Mouse (Mus musculus): ENCODE measurements at regions not wholly inside any gene's neighbourhood (a gene's known extent, or its start where the extent isn't known, plus 50 kb on each side); places are given as distances from the start of the nearest gene placed in this dataset.

DNA sequence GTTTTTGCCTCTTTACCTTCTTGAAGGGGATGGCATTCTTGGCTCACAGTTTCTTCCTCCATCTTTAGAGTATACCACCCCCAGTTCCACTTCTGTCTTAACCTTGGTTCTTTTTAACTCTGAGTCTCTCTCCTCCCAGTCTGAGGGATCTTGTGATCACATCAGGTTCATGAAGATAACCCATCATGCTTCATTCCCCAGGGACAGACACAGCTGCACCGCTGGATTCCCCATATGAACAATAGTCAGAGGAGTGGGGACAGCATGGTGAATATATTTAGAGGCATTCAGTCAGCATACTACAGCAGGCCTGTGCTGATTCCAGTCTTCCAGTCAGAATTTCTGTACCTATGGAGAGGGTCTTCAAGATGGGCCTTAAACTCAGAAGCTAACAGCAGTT is 103.1 kb downstream of the Cavin4 start:
- Histone ChIP-seq H3K4me3 (ENCODE audit: low read depth, low read length) (no peak overlapping the region), H3K9ac (ENCODE audit: low read length) (no peak overlapping the region), H3K27ac (ENCODE audit: low read depth) (no peak overlapping the region), H3K4me1 (replicated peaks; ENCODE audit: control insufficient read depth, insufficient read depth, low read length) (no peaks in the 10 kb centered on the region), H3K4me2 (ENCODE audit: low read length) (no peak overlapping the region), H3K36me3 (ENCODE audit: control insufficient read depth, insufficient read depth, low read length) (no peaks in the 10 kb centered on the region), H3K9me3 (ENCODE audit: control insufficient read depth, low read length) (no peaks in the 10 kb centered on the region), H3K27me3 (replicated peaks; ENCODE audit: control insufficient read depth, insufficient read depth, low read length) (no peaks in the 10 kb centered on the region)
- WGBS: 86% methylated on average over 1 of the region's 1 CpGs
- DNase-seq (ENCODE audit: low spot score): no peak
- no peak for ATAC-seq (replicated peaks; ENCODE audit: low FRiP score, low TSS enrichment, low read depth)

DNA sequence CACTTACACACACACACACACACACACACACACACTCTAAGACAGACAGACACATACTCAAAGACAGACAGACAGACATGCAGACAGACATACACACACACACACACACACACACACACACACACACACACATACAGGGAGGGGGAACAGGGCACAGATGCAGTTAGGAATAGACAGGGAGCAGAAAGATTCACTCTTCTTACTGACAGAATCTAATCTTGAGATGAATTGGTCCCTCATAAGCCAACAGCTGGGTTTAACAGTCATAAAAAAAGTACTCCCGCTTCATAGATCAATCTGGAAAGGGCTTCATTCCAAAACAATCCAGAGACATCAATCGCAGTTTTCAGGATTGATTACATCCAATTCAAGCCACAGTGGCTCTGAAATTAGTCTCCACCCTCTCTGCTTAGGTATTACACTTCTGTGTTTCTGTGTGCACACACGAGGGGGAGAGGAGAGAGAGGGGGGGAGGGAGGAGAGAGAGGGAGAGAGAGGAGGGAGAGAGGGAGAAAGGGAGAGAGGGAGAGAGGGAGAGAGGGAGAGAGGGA is 107.2 kb downstream of the Cavin4 start:
- 24% methylated on average over 3 of the region's 3 CpGs for WGBS
- no peak overlapping the region for H3K4me2 ChIP-seq (ENCODE audit: low read length)
- DNase-seq (ENCODE audit: low spot score) (no peak), ATAC-seq (replicated peaks; ENCODE audit: low FRiP score, low TSS enrichment, low read depth) (no peak)
- no peaks in the 10 kb centered on the region for H3K9me3 ChIP-seq (ENCODE audit: control insufficient read depth, low read length)
- no peaks in the 10 kb centered on the region for H3K27me3 ChIP-seq (replicated peaks; ENCODE audit: control insufficient read depth, insufficient read depth, low read length)
- no peaks in the 10 kb centered on the region for H3K36me3 ChIP-seq (ENCODE audit: control insufficient read depth, insufficient read depth, low read length)
- peak overlapping the region; percentile 58; the same call in 1 of the 2 replicates for H3K27ac ChIP-seq (ENCODE audit: low read depth)
- H3K4me1 ChIP-seq (replicated peaks; ENCODE audit: control insufficient read depth, insufficient read depth, low read length): peaks cover 14% of the 10 kb centered on the region
- H3K4me3 ChIP-seq (ENCODE audit: low read depth, low read length): no peak overlapping the region
- no peak overlapping the region for H3K9ac ChIP-seq (ENCODE audit: low read length)

DNA sequence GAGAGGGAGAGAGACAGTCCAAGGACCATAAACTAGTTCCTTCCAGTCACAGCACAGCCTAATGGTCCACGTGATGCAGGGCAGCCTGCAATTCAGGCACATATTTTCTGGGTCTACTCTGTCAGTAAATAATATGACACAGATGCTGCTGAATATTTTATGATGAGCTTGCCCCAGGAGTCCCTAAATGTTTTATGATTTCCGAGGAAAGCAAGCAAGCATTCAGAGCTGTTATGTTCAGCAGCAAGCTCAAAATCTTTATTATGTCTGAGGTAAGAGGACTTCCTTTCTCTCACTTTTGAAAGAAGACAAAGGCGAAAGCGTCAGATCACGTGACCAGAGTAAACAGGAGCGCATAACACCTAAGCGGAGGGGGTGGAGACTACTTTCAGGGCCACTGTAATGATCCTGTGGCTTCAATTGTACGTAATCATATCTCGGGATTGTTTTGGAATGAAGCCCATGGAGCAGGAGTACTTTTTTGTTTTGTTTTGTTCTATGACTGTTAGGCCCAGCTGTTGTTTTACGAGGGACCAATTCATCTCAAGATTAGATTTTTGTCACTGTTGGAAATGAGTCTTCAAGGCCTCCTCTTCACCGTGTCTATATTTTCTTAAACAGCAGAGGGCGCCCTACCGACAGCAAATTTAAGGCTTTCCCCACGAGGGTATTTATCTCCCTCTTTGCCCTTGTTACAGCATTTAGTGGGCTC is 107.8 kb downstream of the Cavin4 start:
- ATAC-seq (replicated peaks; ENCODE audit: low FRiP score, low TSS enrichment, low read depth): peak; percentile 82
- peak overlapping the region; percentile 20; the same call in 1 of the 2 replicates for H3K4me2 ChIP-seq (ENCODE audit: low read length)
- WGBS: 25% methylated on average over 14 of the region's 14 CpGs

DNA sequence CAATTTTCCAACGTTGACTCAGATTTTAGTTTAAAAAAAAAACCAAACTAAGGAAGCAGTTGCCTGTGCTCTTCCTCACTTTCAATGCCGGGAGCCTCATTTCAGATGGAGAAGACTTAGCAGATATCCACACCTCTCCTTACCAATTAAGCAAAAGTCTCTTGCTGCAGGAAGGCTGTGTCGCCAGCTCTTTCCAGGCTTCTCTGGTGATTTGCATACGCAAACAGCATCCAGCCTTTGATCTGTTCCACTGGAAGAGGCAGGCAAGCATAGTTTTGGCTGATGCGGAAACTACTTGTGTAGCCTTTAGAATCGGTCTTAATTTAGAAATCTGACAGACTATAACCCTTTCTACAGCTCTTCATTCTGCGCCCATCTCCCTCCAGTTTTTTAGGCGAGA is 108.5 kb downstream of the Cavin4 start:
- ATAC-seq (replicated peaks; ENCODE audit: low FRiP score, low TSS enrichment, low read depth): no peak
- H3K4me1 ChIP-seq (replicated peaks; ENCODE audit: control insufficient read depth, insufficient read depth, low read length): peaks cover 14% of the 10 kb centered on the region
- WGBS: 69% methylated on average over 8 of the region's 8 CpGs
- H3K9ac ChIP-seq (ENCODE audit: low read length): no peak overlapping the region
- H3K9me3 ChIP-seq (ENCODE audit: control insufficient read depth, low read length): no peaks in the 10 kb centered on the region
- H3K4me2 ChIP-seq (ENCODE audit: low read length): no peak overlapping the region
- no peak for DNase-seq (ENCODE audit: low spot score)
- no peak overlapping the region for H3K4me3 ChIP-seq (ENCODE audit: low read depth, low read length)
- no peaks in the 10 kb centered on the region for H3K36me3 ChIP-seq (ENCODE audit: control insufficient read depth, insufficient read depth, low read length)
- no peaks in the 10 kb centered on the region for H3K27me3 ChIP-seq (replicated peaks; ENCODE audit: control insufficient read depth, insufficient read depth, low read length)
- no peak overlapping the region for H3K27ac ChIP-seq (ENCODE audit: low read depth)

More for the DNA sequence above, 107.8 kb downstream of the Cavin4 start:
- peak overlapping the region; percentile 58 for H3K27ac ChIP-seq (ENCODE audit: low read depth)
- no peaks in the 10 kb centered on the region for H3K9me3 ChIP-seq (ENCODE audit: control insufficient read depth, low read length)
- no peak overlapping the region for H3K9ac ChIP-seq (ENCODE audit: low read length)
- H3K4me1 ChIP-seq (replicated peaks; ENCODE audit: control insufficient read depth, insufficient read depth, low read length): peaks cover 14% of the 10 kb centered on the region
- no peaks in the 10 kb centered on the region for H3K36me3 ChIP-seq (ENCODE audit: control insufficient read depth, insufficient read depth, low read length)
- H3K4me3 ChIP-seq (ENCODE audit: low read depth, low read length): no peak overlapping the region
- peak; percentile 61 for DNase-seq (ENCODE audit: low spot score)
- H3K27me3 ChIP-seq (replicated peaks; ENCODE audit: control insufficient read depth, insufficient read depth, low read length): no peaks in the 10 kb centered on the region

DNA sequence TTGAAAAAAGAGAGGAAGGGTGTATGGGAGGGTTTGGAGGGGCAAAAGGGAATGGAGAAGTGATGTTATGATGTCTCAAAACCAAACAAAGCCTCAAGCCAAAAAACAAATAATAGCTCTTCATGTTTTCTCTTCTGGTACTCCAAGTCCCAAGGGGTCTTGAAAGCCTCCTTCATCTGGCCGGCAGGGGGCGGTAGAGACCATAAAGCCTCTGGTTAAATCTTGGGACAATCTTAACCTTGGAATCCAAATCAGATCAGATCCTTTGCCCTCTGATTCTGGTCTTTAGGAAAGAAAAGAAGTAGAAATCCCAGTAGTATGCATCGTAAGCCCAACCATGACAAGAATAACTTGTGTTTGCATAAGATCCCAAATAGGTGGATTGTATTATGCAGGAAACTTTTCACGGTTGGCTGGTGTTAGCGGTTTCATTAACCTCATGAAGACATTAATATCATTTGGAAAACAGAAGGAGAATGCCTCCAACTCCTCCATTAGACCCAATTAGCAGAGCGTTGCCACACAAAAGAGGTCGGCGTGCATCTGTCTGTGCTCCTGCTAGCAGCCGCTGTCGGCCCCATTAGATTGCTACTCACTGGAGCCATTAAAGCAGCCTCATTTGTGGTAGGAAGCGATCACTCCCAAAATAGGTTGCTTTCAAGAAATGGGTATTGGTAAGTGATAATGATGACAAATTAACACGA is 116.0 kb downstream of the Cavin4 start:
- Histone ChIP-seq H3K27ac (ENCODE audit: low read depth) (no peak overlapping the region), H3K36me3 (ENCODE audit: control insufficient read depth, insufficient read depth, low read length) (no peaks in the 10 kb centered on the region), H3K9ac (ENCODE audit: low read length) (no peak overlapping the region), H3K4me3 (ENCODE audit: low read depth, low read length) (no peak overlapping the region), H3K4me1 (replicated peaks; ENCODE audit: control insufficient read depth, insufficient read depth, low read length) (no peaks in the 10 kb centered on the region), H3K4me2 (ENCODE audit: low read length) (no peak overlapping the region), H3K27me3 (replicated peaks; ENCODE audit: control insufficient read depth, insufficient read depth, low read length) (no peaks in the 10 kb centered on the region), H3K9me3 (ENCODE audit: control insufficient read depth, low read length) (no peaks in the 10 kb centered on the region)
- ATAC-seq (replicated peaks; ENCODE audit: low FRiP score, low TSS enrichment, low read depth) (no peak), DNase-seq (ENCODE audit: low spot score) (peak; percentile 84)
- WGBS: 67% methylated on average over 12 of the region's 12 CpGs

DNA sequence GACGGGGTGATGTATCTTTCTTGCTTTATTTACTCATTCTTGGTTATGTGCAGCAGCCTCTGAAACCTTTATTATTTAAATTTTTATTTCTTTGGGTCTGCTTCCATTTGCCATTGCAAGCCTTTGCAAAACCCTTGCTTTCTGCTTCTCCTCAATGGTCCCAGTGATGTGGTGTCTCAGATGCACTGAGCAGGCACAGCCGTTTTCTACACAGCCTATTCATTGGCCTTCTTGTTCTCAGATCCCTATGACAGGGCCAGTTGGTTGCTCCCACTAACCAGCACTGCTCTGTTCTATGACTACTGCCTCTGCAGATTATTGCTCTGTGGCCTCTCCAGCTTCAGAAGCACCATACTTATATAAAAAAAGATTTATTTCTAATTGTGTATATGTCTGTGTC is 116.6 kb downstream of the Cavin4 start:
- Histone ChIP-seq H3K9ac (ENCODE audit: low read length) (no peak overlapping the region), H3K4me2 (ENCODE audit: low read length) (no peak overlapping the region), H3K36me3 (ENCODE audit: control insufficient read depth, insufficient read depth, low read length) (no peaks in the 10 kb centered on the region), H3K27me3 (replicated peaks; ENCODE audit: control insufficient read depth, insufficient read depth, low read length) (no peaks in the 10 kb centered on the region), H3K27ac (ENCODE audit: low read depth) (no peak overlapping the region), H3K4me1 (replicated peaks; ENCODE audit: control insufficient read depth, insufficient read depth, low read length) (no peaks in the 10 kb centered on the region), H3K9me3 (ENCODE audit: control insufficient read depth, low read length) (no peaks in the 10 kb centered on the region), H3K4me3 (ENCODE audit: low read depth, low read length) (no peak overlapping the region)
- DNase-seq (ENCODE audit: low spot score): no peak
- WGBS: 77% methylated on average over 2 of the region's 2 CpGs
- no peak for ATAC-seq (replicated peaks; ENCODE audit: low FRiP score, low TSS enrichment, low read depth)

DNA sequence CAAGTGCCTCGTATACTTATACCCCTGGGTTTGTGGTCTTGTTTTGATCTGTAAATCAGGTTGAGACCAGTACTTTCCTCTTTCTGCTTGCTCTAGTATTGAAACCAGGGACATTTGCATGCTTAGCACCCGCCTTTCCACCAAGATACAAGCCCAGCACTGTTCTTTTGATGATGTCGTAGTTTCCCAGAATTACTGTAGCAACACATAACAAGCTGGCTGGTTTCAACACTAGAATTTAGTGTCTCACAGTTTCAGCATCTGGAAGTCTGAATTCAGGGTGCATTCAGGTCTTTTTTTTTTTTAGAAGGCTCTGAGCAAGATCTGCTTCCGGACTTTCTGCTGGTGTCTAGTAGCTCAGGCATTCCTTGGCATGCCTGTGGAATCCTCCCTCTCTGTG is 117.8 kb downstream of the Cavin4 start:
- Histone ChIP-seq H3K9me3 (ENCODE audit: control insufficient read depth, low read length) (no peaks in the 10 kb centered on the region), H3K27me3 (replicated peaks; ENCODE audit: control insufficient read depth, insufficient read depth, low read length) (no peaks in the 10 kb centered on the region), H3K36me3 (ENCODE audit: control insufficient read depth, insufficient read depth, low read length) (no peaks in the 10 kb centered on the region), H3K4me2 (ENCODE audit: low read length) (no peak overlapping the region), H3K27ac (ENCODE audit: low read depth) (no peak overlapping the region), H3K4me1 (replicated peaks; ENCODE audit: control insufficient read depth, insufficient read depth, low read length) (no peaks in the 10 kb centered on the region), H3K4me3 (ENCODE audit: low read depth, low read length) (no peak overlapping the region), H3K9ac (ENCODE audit: low read length) (no peak overlapping the region)
- DNase-seq (ENCODE audit: low spot score) (no peak), ATAC-seq (replicated peaks; ENCODE audit: low FRiP score, low TSS enrichment, low read depth) (no peak)
- WGBS: 71% methylated on average over 4 of the region's 4 CpGs

DNA sequence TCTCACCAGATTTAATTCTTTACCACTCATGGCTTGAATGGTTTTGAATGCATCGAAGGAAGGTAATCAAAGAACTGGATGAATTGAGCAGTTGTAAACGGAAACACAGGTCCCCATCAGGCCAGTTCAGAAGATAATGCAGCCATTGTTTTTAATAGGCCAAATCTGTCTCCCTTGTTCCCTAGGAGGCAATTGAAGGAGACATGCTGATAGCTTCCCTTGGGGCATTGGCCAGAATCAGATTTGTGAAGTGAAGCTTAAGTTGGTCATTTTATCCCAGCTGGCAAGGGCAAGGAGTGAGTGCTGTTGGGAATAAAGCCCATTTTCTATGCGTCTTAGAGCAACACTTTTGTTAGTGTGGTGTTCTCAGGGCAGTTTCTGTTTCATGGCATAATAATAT is 119.4 kb downstream of the Cavin4 start:
- Histone ChIP-seq H3K9me3 (ENCODE audit: control insufficient read depth, low read length) (no peaks in the 10 kb centered on the region), H3K9ac (ENCODE audit: low read length) (no peak overlapping the region), H3K27me3 (replicated peaks; ENCODE audit: control insufficient read depth, insufficient read depth, low read length) (no peaks in the 10 kb centered on the region), H3K4me1 (replicated peaks; ENCODE audit: control insufficient read depth, insufficient read depth, low read length) (no peaks in the 10 kb centered on the region), H3K36me3 (ENCODE audit: control insufficient read depth, insufficient read depth, low read length) (no peaks in the 10 kb centered on the region), H3K4me2 (ENCODE audit: low read length) (no peak overlapping the region), H3K4me3 (ENCODE audit: low read depth, low read length) (no peak overlapping the region), H3K27ac (ENCODE audit: low read depth) (no peak overlapping the region)
- ATAC-seq (replicated peaks; ENCODE audit: low FRiP score, low TSS enrichment, low read depth): no peak
- 67% methylated on average over 3 of the region's 3 CpGs for WGBS
- DNase-seq (ENCODE audit: low spot score): no peak
